Mouse (Mus musculus): Measurements from ENCODE around the gene Ifitm3.
"Not testable (repeated sequence)": the region's sequence is repeated elsewhere in the genome, so short reads cannot be mapped to it uniquely, and the experiment has no call there.

Gene Ifitm3

GRCm38 (mm10) chr7:141032458-141033167 is 22.0 kb upstream of the Ifitm3 start:
- no peak for DNase-seq

GRCm38 (mm10) chr7:141030390-141030789 is 19.8 kb upstream of the Ifitm3 start:
- no peak for DNase-seq

- DNase-seq: no peak
Observed at GRCm38 (mm10) chr7:141028831-141029230, 18.3 kb upstream of the Ifitm3 start, which contains the start of gene Gm17387. Gene Gm17387 (plus strand): TSS chr7:141029131.

GRCm38 (mm10) chr7:141026740-141027098 is 16.1 kb upstream of the Ifitm3 start:
- no peak for DNase-seq

GRCm38 (mm10) chr7:141026097-141026739 is 15.6 kb upstream of the Ifitm3 start:
- no peak for DNase-seq

- DNase-seq: no peak
Observed at GRCm38 (mm10) chr7:141024865-141025838, 14.6 kb upstream of the Ifitm3 start.

GRCm38 (mm10) chr7:141021489-141022449 is 11.2 kb upstream of the Ifitm3 start:
- DNase-seq: no peak

GRCm38 (mm10) chr7:141019028-141019427 is 8.5 kb upstream of the Ifitm3 start:
- DNase-seq: no peak

GRCm38 (mm10) chr7:141017824-141018223 is 7.3 kb upstream of the Ifitm3 start, which contains the start of gene Ifitm6:
Gene Ifitm6 (minus strand): TSS chr7:141017924.
- not testable (repeated sequence) for DNase-seq

- no peak for DNase-seq
Observed at GRCm38 (mm10) chr7:141016707-141017697, 6.4 kb upstream of the Ifitm3 start.

- no peak for DNase-seq
Observed at GRCm38 (mm10) chr7:141011238-141011770, 734 bp upstream of the Ifitm3 start.

GRCm38 (mm10) chr7:141009665-141010064 is 905 bp downstream of the Ifitm3 start:
- DNase-seq: no peak

- DNase-seq: peak; percentile 84
Observed at GRCm38 (mm10) chr7:141008938-141009660, 1.5 kb downstream of the Ifitm3 start.

- DNase-seq: no peak
Observed at GRCm38 (mm10) chr7:141008312-141008761, 2.2 kb downstream of the Ifitm3 start.

- DNase-seq: no peak
Observed at GRCm38 (mm10) chr7:141006914-141007313, 3.7 kb downstream of the Ifitm3 start.

GRCm38 (mm10) chr7:141006446-141006845 is 4.1 kb downstream of the Ifitm3 start:
- no peak for DNase-seq

GRCm38 (mm10) chr7:141003248-141004010 is 7.1 kb downstream of the Ifitm3 start:
- no peak for DNase-seq

GRCm38 (mm10) chr7:141000881-141001708 is 9.5 kb downstream of the Ifitm3 start:
- no peak for DNase-seq
